Mouse (Mus musculus) cerebral cortex, adult 2 months (tissue): ENCODE data around the gene Rab43.

Experiments used
- WGBS: fragments of 180-500 bp; shearing (Covaris S2); methylation state at CpG from one replicate; pipeline ENCODE4 v1.1.7; 2018; 5-methylcytosine and 5-hydroxymethylcytosine counted together

Gene Rab43

GRCm38 (mm10) chr6:87809144-87809543 is 2.8 kb downstream of the Rab43 start:
- 84% methylated on average over 2 of the region's 2 CpGs for WGBS

GRCm38 (mm10) chr6:87808521-87808920 is 3.4 kb downstream of the Rab43 start:
- 63% methylated on average over 3 of the region's 3 CpGs for WGBS

- 85% methylated on average over 4 of the region's 4 CpGs for WGBS
These were observed 4.1 kb downstream of the Rab43 start for GRCm38 (mm10) chr6:87807735-87808440.

- 57% methylated on average over 2 of the region's 2 CpGs for WGBS
These were observed 5.1 kb downstream of the Rab43 start for GRCm38 (mm10) chr6:87806857-87807256.

GRCm38 (mm10) chr6:87806028-87806427 is 5.9 kb downstream of the Rab43 start:
- 66% methylated on average over 2 of the region's 2 CpGs for whole genome bisulfite sequencing

- WGBS: 90% methylated on average over 7 of the region's 7 CpGs
These were observed 6.5 kb downstream of the Rab43 start for GRCm38 (mm10) chr6:87805448-87805847.

GRCm38 (mm10) chr6:87804886-87805285 is 7.1 kb downstream of the Rab43 start:
- 79% methylated on average over 7 of the region's 7 CpGs for WGBS

- 92% methylated on average over 1 of the region's 1 CpGs for WGBS
These were observed 7.9 kb downstream of the Rab43 start for GRCm38 (mm10) chr6:87804036-87804435.

- WGBS: 88% methylated on average over 7 of the region's 7 CpGs
These were observed 9.5 kb downstream of the Rab43 start for GRCm38 (mm10) chr6:87802462-87802861.

- 96% methylated on average over 6 of the region's 6 CpGs for WGBS
These were observed 12.4 kb downstream of the Rab43 start for GRCm38 (mm10) chr6:87799576-87799975.

GRCm38 (mm10) chr6:87797321-87797720 is 14.6 kb downstream of the Rab43 start:
- WGBS: 53% methylated on average over 2 of the region's 2 CpGs

GRCm38 (mm10) chr6:87796251-87796880 is 15.6 kb downstream of the Rab43 start:
- 82% methylated on average over 6 of the region's 6 CpGs for WGBS

GRCm38 (mm10) chr6:87795385-87796150 is 16.4 kb downstream of the Rab43 start:
- 68% methylated on average over 6 of the region's 6 CpGs for WGBS

- WGBS: 93% methylated on average over 10 of the region's 10 CpGs
These were observed 18.0 kb downstream of the Rab43 start for GRCm38 (mm10) chr6:87793821-87794510.

- WGBS: 97% methylated on average over 5 of the region's 5 CpGs
These were observed 20.1 kb downstream of the Rab43 start for GRCm38 (mm10) chr6:87791826-87792225.

GRCm38 (mm10) chr6:87790779-87791480 is 21.0 kb downstream of the Rab43 start:
- WGBS: 84% methylated on average over 7 of the region's 7 CpGs

- WGBS: 95% methylated on average over 6 of the region's 6 CpGs
These were observed 22.2 kb downstream of the Rab43 start for GRCm38 (mm10) chr6:87789791-87790190.

- 48% methylated on average over 5 of the region's 5 CpGs for WGBS
These were observed 22.9 kb downstream of the Rab43 start for GRCm38 (mm10) chr6:87788896-87789587.

GRCm38 (mm10) chr6:87788266-87788895 is 23.6 kb downstream of the Rab43 start:
- 96% methylated on average over 9 of the region's 9 CpGs for WGBS
